Mouse (Mus musculus) CH12.LX (cell line): ENCODE measurements around the gene Arhgef5.

ENCODE experiments used
- BHLHE40 ChIP-seq: IDR thresholded peaks from 2 replicates; pipeline ENCODE4 v1.6.1; 2011; ENCODE audit warnings: mild to moderate bottlenecking, low read depth, low read length, improper control_type of control experiment
- CTCF ChIP-seq, 2 experiments: IDR thresholded peaks in 1 of 2; conservative IDR thresholded peaks in 1 of 2; 2 replicates each; pipeline ENCODE4 v1.5.1; 2011 to 2012; ENCODE audit warnings: low read depth in 2 of 2, low read length in 2 of 2, improper control_type of control experiment in 1 of 2, inconsistent platforms in 1 of 2, mild to moderate bottlenecking in 1 of 2, moderate library complexity in 1 of 2
- EP300 ChIP-seq: IDR thresholded peaks from 2 replicates; pipeline ENCODE4 v1.6.1; 2011; ENCODE audit warnings: low read length, improper control_type of control experiment
- HCFC1 ChIP-seq: IDR thresholded peaks from 2 replicates; pipeline ENCODE4 v1.6.1; 2012; ENCODE audit warnings: low read depth, mild to moderate bottlenecking, inconsistent platforms, low read length, improper control_type of control experiment
- JUN ChIP-seq: IDR thresholded peaks from 2 replicates; pipeline ENCODE4 v1.6.1; 2011; ENCODE audit warnings: low read depth, mild to moderate bottlenecking, low read length, improper control_type of control experiment, moderate library complexity; ENCODE audit not compliant: insufficient read depth
- MAFK ChIP-seq: IDR thresholded peaks from 2 replicates; pipeline ENCODE4 v1.6.1; 2011; ENCODE audit warnings: low read length, improper control_type of control experiment; ENCODE audit not compliant: insufficient replicate concordance
- POLR2A ChIP-seq: IDR thresholded peaks from 2 replicates; pipeline ENCODE4 v1.6.1; 2011; ENCODE audit warnings: low read depth, mild to moderate bottlenecking, improper control_type of control experiment, low read length
- POLR2AphosphoS2 ChIP-seq: IDR thresholded peaks from 2 replicates; pipeline ENCODE4 v1.6.1; 2011; ENCODE audit warnings: low read depth, low read length, improper control_type of control experiment
- SIN3A ChIP-seq: IDR thresholded peaks from 2 replicates; pipeline ENCODE4 v1.6.1; 2012; ENCODE audit warnings: low read length, improper control_type of control experiment, inconsistent platforms
- USF1 ChIP-seq: IDR thresholded peaks from 2 replicates; pipeline ENCODE4 v1.6.1; 2014; ENCODE audit warnings: low read depth, mild to moderate bottlenecking, inconsistent platforms, low read length, improper control_type of control experiment
- ZC3H11A ChIP-seq: IDR thresholded peaks from 2 replicates; pipeline ENCODE4 v1.6.1; 2012; ENCODE audit warnings: low read depth, mild to moderate bottlenecking, inconsistent platforms, low read length, improper control_type of control experiment

DNA sequence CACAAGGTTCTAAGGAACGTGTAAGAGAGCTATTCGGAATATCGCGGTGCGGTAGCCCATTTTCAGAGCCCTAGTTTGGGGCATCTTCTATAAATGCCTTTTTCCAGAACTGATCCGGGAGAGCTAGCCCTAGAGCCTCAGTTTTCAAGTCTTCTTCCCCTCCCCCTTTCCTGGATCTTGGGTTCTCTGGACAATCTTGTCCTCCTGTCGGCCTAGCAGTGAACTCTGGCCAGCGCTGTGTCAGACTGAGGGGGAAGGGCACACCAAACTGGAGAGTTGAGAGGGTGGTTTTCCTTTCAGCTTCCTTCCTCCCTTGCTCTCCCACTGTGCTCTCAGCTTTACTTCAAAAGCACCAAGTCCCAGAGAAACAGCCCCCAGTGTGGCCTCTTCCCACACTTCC is 974 bp downstream of the Arhgef5 start:
- no peak for TF ChIP-seq HCFC1
- TF ChIP-seq MAFK: no peak
- TF ChIP-seq POLR2AphosphoS2: no peak
- no peak for TF ChIP-seq POLR2A
- no peak for TF ChIP-seq EP300
- TF ChIP-seq SIN3A: no peak
- no peak for TF ChIP-seq USF1
- TF ChIP-seq ZC3H11A: no peak
- no peak for TF ChIP-seq CTCF (conservative IDR thresholded peaks at IDR 0.05 in 1 of 2, IDR thresholded peaks at IDR 0.05 in 1 of 2; ENCODE audit: low read depth in 2 of 2, low read length in 2 of 2)
- no peak for TF ChIP-seq JUN
- TF ChIP-seq BHLHE40: no peak
